Mouse (Mus musculus) left cerebral cortex, adult 11 months (tissue): ENCODE data around the gene Arntl2.
"Not testable (repeated sequence)": the region's sequence is repeated elsewhere in the genome, so short reads cannot be mapped to it uniquely, and the experiment has no call there.

Source experiments
- DNase-seq: peaks from one replicate; pipeline ENCODE4 v3.0.0; 2022; ENCODE audit warnings: low spot score

Gene Arntl2

DNA sequence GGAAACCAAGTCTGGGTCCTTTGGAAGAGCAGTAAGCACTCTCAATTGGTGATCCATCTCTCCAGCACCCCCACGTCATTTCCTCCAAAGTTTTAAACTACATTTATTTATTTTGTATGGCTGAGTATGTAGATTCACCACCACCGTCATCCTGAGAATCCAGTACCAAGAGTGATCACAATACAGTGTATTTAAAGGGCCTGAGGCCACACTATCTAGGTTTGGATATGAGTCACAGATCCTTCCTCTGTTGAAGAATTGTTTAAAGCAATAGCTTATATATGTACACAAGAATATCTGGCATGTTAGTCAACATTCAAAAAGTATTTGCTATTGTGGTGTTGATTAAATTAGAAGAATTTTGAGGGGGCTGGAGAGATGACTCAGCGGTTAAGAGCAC, 52.4 kb downstream of the Arntl2 start:
- no peak for DNase-seq

GRCm38 (mm10) chr6:146850050-146850449, 54.2 kb downstream of the Arntl2 start, which contains the start of gene Smco2:
TSS of gene Smco2 (plus strand) at chr6:146850104.
- DNase-seq, result no peak

DNA sequence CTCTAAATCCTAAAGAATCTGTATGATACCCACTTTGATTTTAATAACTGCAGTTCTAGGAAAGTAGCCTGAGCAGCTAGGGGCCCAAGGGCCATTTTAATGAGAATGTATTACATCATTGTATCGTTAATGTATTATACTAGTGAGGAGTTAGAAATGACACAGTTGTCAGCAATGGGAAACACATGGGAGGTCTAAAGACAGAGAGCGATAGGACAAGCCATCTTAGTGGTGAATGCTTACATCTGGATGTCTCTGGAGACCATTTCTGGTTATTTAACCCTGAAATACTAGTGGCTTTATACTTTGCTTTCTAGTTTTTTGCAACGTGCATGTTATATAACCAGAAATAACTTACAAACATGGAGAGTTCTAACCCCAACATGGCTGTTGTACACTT, 56.1 kb downstream of the Arntl2 start:
- no peak for DNase-seq

- DNase-seq, result no peak
These were observed 56.9 kb downstream of the Arntl2 start for GRCm38 (mm10) chr6:146852739-146853138.

- no peak for DNase-seq
These were observed 59.3 kb downstream of the Arntl2 start for GRCm38 (mm10) chr6:146855185-146855584.

- no peak for DNase-seq
These were observed 61.5 kb downstream of the Arntl2 start for GRCm38 (mm10) chr6:146857386-146857785.

- no peak for DNase-seq
These were observed 67.3 kb downstream of the Arntl2 start for GRCm38 (mm10) chr6:146863154-146863553.

GRCm38 (mm10) chr6:146864370-146864769, 68.5 kb downstream of the Arntl2 start:
- DNase-seq, result not testable (repeated sequence)

- DNase-seq, result no peak
These were observed 69.8 kb downstream of the Arntl2 start for GRCm38 (mm10) chr6:146865701-146866100.

DNA sequence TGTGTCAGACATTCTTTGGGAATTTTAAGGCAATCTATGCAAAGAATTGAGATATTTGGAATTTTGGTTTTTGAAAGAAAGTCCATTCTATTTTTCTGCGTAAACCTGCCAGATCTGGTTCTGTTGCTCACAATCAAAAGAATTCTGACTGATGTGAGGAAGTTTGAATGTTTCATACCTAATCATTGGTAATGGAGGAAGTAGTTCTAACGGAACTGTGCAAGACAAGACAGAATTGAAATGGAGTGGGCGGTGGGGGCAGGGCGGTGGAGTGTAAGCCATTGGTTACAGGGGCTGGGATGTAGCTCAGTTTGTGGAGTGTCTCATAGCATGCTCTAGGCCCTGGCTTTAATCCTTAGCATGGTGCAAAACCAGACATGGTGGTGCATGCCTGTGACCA, 76.1 kb downstream of the Arntl2 start:
- DNase-seq, result no peak

- DNase-seq, result no peak
These were observed 78.6 kb downstream of the Arntl2 start for GRCm38 (mm10) chr6:146874415-146874814.

DNA sequence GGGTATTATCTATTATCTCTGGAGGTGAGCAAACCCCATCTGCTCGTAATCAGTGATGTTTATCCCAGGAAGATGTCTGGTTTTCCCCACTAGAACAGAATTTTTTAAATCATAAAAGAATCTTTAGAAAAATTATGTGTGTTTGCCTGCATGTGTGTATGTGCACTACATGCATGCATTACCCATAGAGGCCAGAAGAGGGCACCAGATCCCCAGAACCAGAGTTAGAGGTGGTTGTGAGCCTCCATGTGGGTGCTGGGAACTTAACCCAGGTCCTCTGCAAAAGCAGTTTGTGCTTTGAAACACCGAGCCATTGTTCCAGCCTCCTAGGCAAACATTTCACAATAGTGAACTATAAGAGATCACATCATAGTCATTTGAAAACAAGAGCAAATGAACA, 81.0 kb downstream of the Arntl2 start:
- no peak for DNase-seq

- DNase-seq, result peak; percentile 74
These were observed 81.7 kb downstream of the Arntl2 start for GRCm38 (mm10) chr6:146877425-146878045.

GRCm38 (mm10) chr6:146878926-146879325, 83.1 kb downstream of the Arntl2 start:
- no peak for DNase-seq

DNA sequence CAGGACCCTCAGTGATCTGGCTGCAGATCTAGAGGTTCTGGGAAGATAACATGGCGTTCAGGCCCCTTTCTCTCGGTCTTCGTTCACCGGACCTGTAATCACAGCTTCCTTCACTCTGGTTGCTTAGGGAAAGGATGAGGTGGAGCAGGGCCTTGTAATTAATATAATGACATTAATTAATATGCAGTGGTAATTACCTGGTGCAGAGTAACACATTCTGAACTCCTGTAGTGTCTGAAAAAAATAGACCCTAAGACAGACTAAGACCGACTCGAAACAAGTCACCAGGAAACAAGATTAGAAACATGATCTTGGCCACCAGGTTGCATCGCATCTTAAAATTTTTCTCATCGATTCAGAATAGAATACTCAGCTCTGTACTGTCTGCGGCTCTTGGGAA, 84.0 kb downstream of the Arntl2 start:
- DNase-seq, result no peak

- DNase-seq, result no peak
These were observed 84.4 kb downstream of the Arntl2 start for GRCm38 (mm10) chr6:146880296-146880695.

DNA sequence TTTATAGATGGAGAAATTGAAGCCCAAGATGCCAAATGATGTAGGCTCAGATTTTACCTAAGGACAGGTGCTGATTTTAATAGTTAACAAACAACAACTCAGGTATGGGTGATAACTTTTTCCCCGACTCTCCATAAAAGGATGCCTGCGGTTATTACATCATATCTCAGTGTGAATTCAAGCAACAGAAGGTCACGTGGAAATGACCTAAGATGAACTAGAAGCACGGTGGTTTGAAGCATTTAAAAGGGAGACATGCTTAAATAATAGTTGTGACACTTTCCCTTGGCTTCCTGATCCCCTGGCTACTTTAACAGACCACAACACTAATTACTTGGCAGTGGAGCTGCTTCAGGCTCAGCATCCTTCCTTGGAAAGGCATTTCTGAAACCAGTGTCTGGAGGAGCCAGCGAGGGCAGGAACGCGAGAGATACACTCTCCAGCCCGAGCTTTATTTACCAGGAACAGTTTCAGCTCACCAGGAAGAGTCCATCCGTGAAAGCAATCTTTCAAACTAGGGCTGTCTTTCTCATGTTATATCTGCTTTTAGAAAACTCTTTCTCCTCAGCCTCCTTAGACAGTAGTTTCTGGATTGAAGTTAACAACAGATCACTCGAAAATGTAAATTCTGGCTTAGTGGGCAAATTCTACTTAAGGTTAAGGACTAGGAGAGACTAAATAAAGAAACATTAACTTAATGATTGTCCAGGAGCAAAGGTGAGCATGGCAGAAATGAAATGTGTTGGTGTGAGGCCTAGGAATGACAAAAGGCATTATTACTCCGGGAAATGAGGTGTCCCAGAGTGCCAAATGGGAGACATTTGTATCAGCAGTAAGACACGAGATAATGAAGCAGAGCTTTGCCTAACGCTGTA, 86.3 kb downstream of the Arntl2 start:
- no peak for DNase-seq
